Mouse (Mus musculus) lung, postnatal 0 days (tissue): Measurements from ENCODE around the gene Lbh.

Source experiments
- CTCF ChIP-seq: IDR thresholded peaks from 2 replicates; pipeline ENCODE4 v1.5.1; 2016; ENCODE audit warnings: antibody characterized with exemption, mild to moderate bottlenecking
- EP300 ChIP-seq: IDR thresholded peaks from 2 replicates; pipeline ENCODE4 v1.6.1; 2016; ENCODE audit warnings: antibody characterized with exemption, mild to moderate bottlenecking, control low read depth

DNA sequence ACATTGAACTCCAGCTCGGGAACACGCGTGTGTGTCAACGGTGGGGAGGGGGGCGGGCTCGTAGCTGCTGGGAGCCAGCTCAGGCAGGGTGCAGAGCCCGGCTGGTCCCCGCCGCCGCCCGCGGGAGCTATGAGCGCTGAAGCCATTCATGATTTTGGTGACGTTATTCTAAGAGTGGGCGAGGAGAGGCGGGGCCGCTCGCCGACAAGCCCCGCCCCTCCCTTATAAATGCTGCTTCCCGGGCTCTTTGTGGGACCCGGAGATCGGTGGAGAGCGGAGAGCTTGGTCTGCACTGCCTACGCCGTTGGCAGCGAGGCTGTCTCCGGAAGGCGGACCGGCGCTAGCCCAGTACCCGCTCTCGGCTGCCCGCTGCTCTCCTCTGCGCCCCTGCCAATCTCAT lies at the start of gene Lbh:
- TF ChIP-seq CTCF (no peak), EP300 (no peak)
